Comparison of ENCODE assay signal across 17 mouse cellular contexts in genomic region chr7:109142564-109142963, GRCm38 (mm10). TPM values are rescaled to one million over a fixed set of nuclear protein-coding genes. Genes with fewer than 3 reads are reported as not detected.
DNase-seq lines count a peak whose midpoint lies in the region; ATAC-seq lines count a peak whose summit lies in the region.
"Had no signal": no experiment of that assay in that cellular context is flagged by ENCODE, and none has a peak within 500 bp of the region (broad histone marks: within the 10 kb centered on the region; RNA-seq: fewer than 3 reads in every experiment).

No protein-coding gene starts in this region.

- H3K4me2 ChIP-seq in hindbrain, embryonic 12.5 days (replicated peaks): no peak overlapping the region
- no peak overlapping the region for H3K4me2 ChIP-seq in hindbrain, embryonic 11.5 days (replicated peaks; ENCODE audit: low read depth, low read length)
- no peak overlapping the region for H3K4me2 ChIP-seq in embryonic facial prominence, embryonic 15.5 days (replicated peaks)
- H3K4me2 ChIP-seq: embryonic facial prominence, embryonic 12.5 days; liver, embryonic 15.5 days had no signal

- ATAC-seq in hindbrain, embryonic 12.5 days (ENCODE audit: low FRiP score): 0 out of 2 replicates have a peak, but pooled peaks have one; percentile 10
- ATAC-seq in hindbrain, embryonic 11.5 days (ENCODE audit: low FRiP score): no peak
- peak; percentile 1; the same call in 1 of the 2 replicates for ATAC-seq in embryonic facial prominence, embryonic 15.5 days (ENCODE audit: insufficient number of reproducible peaks, low FRiP score, low TSS enrichment, low read depth)

- intact Hi-C loops in heart, postnatal 36 days (cut with DNase I): no loop called here

- H3K36me3 ChIP-seq in hindbrain, embryonic 12.5 days: no peaks in the 10 kb centered on the region
- no peaks in the 10 kb centered on the region for H3K36me3 ChIP-seq in hindbrain, embryonic 11.5 days (ENCODE audit: control insufficient read depth, insufficient read depth, low read length)
- H3K36me3 ChIP-seq in embryonic facial prominence, embryonic 15.5 days: no peaks in the 10 kb centered on the region
- peaks cover 36% of the 10 kb centered on the region for H3K36me3 ChIP-seq in midbrain, embryonic 10.5 days
- H3K36me3 ChIP-seq: embryonic facial prominence, embryonic 12.5 days; liver, embryonic 15.5 days had no signal

- 0 out of 2 replicates have a peak, but pooled peaks cover 5% of the 10 kb centered on the region for H3K27me3 ChIP-seq in hindbrain, embryonic 12.5 days
- H3K27me3 ChIP-seq in hindbrain, embryonic 11.5 days (ENCODE audit: control insufficient read depth, insufficient read depth, low read length): no peaks in the 10 kb centered on the region
- H3K27me3 ChIP-seq in embryonic facial prominence, embryonic 15.5 days: no peaks in the 10 kb centered on the region
- H3K27me3 ChIP-seq in midbrain, embryonic 10.5 days (ENCODE audit: low read depth, poor library complexity, severe bottlenecking): peaks cover 37% of the 10 kb centered on the region
- H3K27me3 ChIP-seq: liver, embryonic 15.5 days had no signal

- H3K4me1 ChIP-seq in hindbrain, embryonic 12.5 days: peaks cover 18% of the 10 kb centered on the region
- H3K4me1 ChIP-seq in hindbrain, embryonic 11.5 days (replicated peaks; ENCODE audit: control insufficient read depth, insufficient read depth, low read length): no peaks in the 10 kb centered on the region
- peaks cover 35% of the 10 kb centered on the region for H3K4me1 ChIP-seq in embryonic facial prominence, embryonic 15.5 days
- peaks cover 62% of the 10 kb centered on the region for H3K4me1 ChIP-seq in midbrain, embryonic 10.5 days

- 69% methylated on average over 2 of the region's 2 CpGs for WGBS in hindbrain, embryonic 12.5 days
- 85% methylated on average over 2 of the region's 2 CpGs for WGBS in hindbrain, embryonic 11.5 days
- 46% methylated on average over 2 of the region's 2 CpGs for WGBS in embryonic facial prominence, embryonic 15.5 days
- WGBS in midbrain, embryonic 10.5 days: 71% methylated on average over 2 of the region's 2 CpGs

- no peak overlapping the region for H3K4me3 ChIP-seq in hindbrain, embryonic 12.5 days
- no peak overlapping the region for H3K4me3 ChIP-seq in hindbrain, embryonic 11.5 days (ENCODE audit: low read depth, low read length)
- H3K4me3 ChIP-seq in embryonic facial prominence, embryonic 15.5 days (replicated peaks): no peak overlapping the region
- H3K4me3 ChIP-seq in midbrain, embryonic 10.5 days: no peak overlapping the region
- H3K4me3 ChIP-seq: embryonic facial prominence, embryonic 12.5 days; liver, embryonic 15.5 days had no signal

- no peak overlapping the region for H3K9ac ChIP-seq in hindbrain, embryonic 12.5 days
- H3K9ac ChIP-seq in hindbrain, embryonic 11.5 days (ENCODE audit: low read depth, low read length): no peak overlapping the region
- no peak overlapping the region for H3K9ac ChIP-seq in embryonic facial prominence, embryonic 15.5 days
- H3K9ac ChIP-seq: embryonic facial prominence, embryonic 12.5 days; liver, embryonic 15.5 days had no signal

- peak overlapping the region; percentile 24; the same call in 1 of the 2 replicates for H3K27ac ChIP-seq in hindbrain, embryonic 12.5 days
- no peak overlapping the region for H3K27ac ChIP-seq in hindbrain, embryonic 11.5 days (ENCODE audit: low read depth, low read length)
- H3K27ac ChIP-seq in embryonic facial prominence, embryonic 15.5 days (replicated peaks): 0 out of 2 replicates have a peak overlapping the region, but pooled peaks have one; percentile 17
- H3K27ac ChIP-seq in midbrain, embryonic 10.5 days (replicated peaks): peak overlapping the region; percentile 78
- H3K27ac ChIP-seq: embryonic facial prominence, embryonic 12.5 days; liver, embryonic 15.5 days had no signal

- no peaks in the 10 kb centered on the region for H3K9me3 ChIP-seq in hindbrain, embryonic 12.5 days (replicated peaks)
- no peaks in the 10 kb centered on the region for H3K9me3 ChIP-seq in hindbrain, embryonic 11.5 days (ENCODE audit: control insufficient read depth, low read length)
- no peaks in the 10 kb centered on the region for H3K9me3 ChIP-seq in embryonic facial prominence, embryonic 15.5 days (replicated peaks)
- no peaks in the 10 kb centered on the region for H3K9me3 ChIP-seq in midbrain, embryonic 10.5 days (replicated peaks)
- H3K9me3 ChIP-seq: embryonic facial prominence, embryonic 12.5 days; liver, embryonic 15.5 days; megakaryocyte, embryonic 14.5 days had no signal

- DNase-seq in hindbrain, embryonic 11.5 days (ENCODE audit: low spot score): no peak
- peak; percentile 35 to 58 for DNase-seq in adrenal gland, adult 18-20 months (ENCODE audit: low spot score in 2 of 2)
- no peak for DNase-seq in midbrain, embryonic 10.5 days (ENCODE audit: low spot score)
- DNase-seq in heart, postnatal 36 days: no peak
- no peak for DNase-seq in lung, postnatal 25 days (ENCODE audit: low spot score)
- DNase-seq in frontal cortex, postnatal 25 days (ENCODE audit: low spot score in 2 of 2): no peak
- DNase-seq: cerebellum, adult 9-10 months; heart, adult 18-20 months; kidney, postnatal 10 days; right cerebral cortex, postnatal 14 days; thymus, postnatal 4 days had no signal

RNA-seq across cellular contexts. Expression of gene Lmo1, which starts 32.4 kb away (rescaled TPM):
- polyA plus RNA-seq in hindbrain, embryonic 12.5 days (2016; fragmentation: Nextera tagmentation; extraction: Ambion mirVana): 46.3 and 50.9 TPM in 2 replicates
- polyA plus RNA-seq in hindbrain, embryonic 11.5 days (2014; fragmentation: Nextera tagmentation; extraction: Ambion mirVana): 32.6 and 41.0 TPM in 2 replicates
- total RNA-seq in adrenal gland, adult 18-20 months (2021): 1 to 10 TPM; 2.8 to 7.6 TPM
- 82.9 and 91.6 TPM in 2 replicates for polyA plus RNA-seq in embryonic facial prominence, embryonic 15.5 days (2015; fragmentation: Nextera tagmentation; extraction: Ambion mirVana)
- 34.8 and 57.9 TPM in 2 replicates for polyA plus RNA-seq in midbrain, embryonic 10.5 days (2016; fragmentation: Nextera tagmentation; extraction: Ambion mirVana)
- 1 to 10 TPM; 2.4 to 3.1 TPM for total RNA-seq in heart, postnatal 36 days (2021)
- total RNA-seq: neutrophil, adult 5-6 weeks had no signal

RNA-seq across cellular contexts. Expression of gene Ric3, which starts 59.4 kb away (rescaled TPM):
- 21.9 and 23.5 TPM in 2 replicates for polyA plus RNA-seq in hindbrain, embryonic 12.5 days (2016; fragmentation: Nextera tagmentation; extraction: Ambion mirVana)
- 20.0 and 20.4 TPM in 2 replicates for polyA plus RNA-seq in hindbrain, embryonic 11.5 days (2014; fragmentation: Nextera tagmentation; extraction: Ambion mirVana)
- 10 to 100 TPM; 52.7 to 56.1 TPM for total RNA-seq in adrenal gland, adult 18-20 months (2021)
- 3.2 and 3.4 TPM in 2 replicates for polyA plus RNA-seq in embryonic facial prominence, embryonic 15.5 days (2015; fragmentation: Nextera tagmentation; extraction: Ambion mirVana)
- 19.8 and 23.4 TPM in 2 replicates for polyA plus RNA-seq in midbrain, embryonic 10.5 days (2016; fragmentation: Nextera tagmentation; extraction: Ambion mirVana)
- total RNA-seq in heart, postnatal 36 days (2021): under 1 TPM; 0.87 to 0.97 TPM

Comparison
In these comparisons a context has a peak if more than half of its experiments do, and no peak if none do; other contexts are left out.
1. DNase-seq: peak in adrenal gland, adult 18-20 months (2 of 2); none in hindbrain, embryonic 11.5 days (single experiment), midbrain, embryonic 10.5 days (single experiment), heart, postnatal 36 days (0 of 2), lung, postnatal 25 days (single experiment) and frontal cortex, postnatal 25 days (0 of 2).